Mouse (Mus musculus) Patski (cell line): ENCODE results near the gene E330021D16Rik. TPM values are rescaled to one million over a fixed set of nuclear protein-coding genes. Genes with fewer than 3 reads are reported as not detected.
"Not testable (repeated sequence)": the region's sequence is repeated elsewhere in the genome, so short reads cannot be mapped to it uniquely, and the experiment has no call there.

Experiments
- ATAC-seq: fragments of 100-300 bp; one replicate; pipeline ENCODE4 v1.8.0; 2021
- CTCF ChIA-PET: fragments of 350-600 bp; sonication (Branson Sonifier 250); formaldehyde crosslinking; loops from one replicate; lab custom pipeline; 2022; ENCODE audit warnings: inconsistent platforms; lab: Charles Lee
- POLR2A ChIA-PET: fragments of 350-600 bp; sonication (Branson Sonifier 250); formaldehyde crosslinking; loops from one replicate; lab custom pipeline; 2022; ENCODE audit warnings: antibody characterized with exemption, inconsistent platforms; lab: Charles Lee
- DNase-seq: peaks from one replicate; pipeline ENCODE4 v3.0.0-alpha.2; 2011; ENCODE audit warnings: low read depth, low spot score
- H3K27me3 ChIP-seq: fragments of 371-371 bp; one replicate; pipeline ENCODE4 v1.5.1; 2021
- CTCF ChIP-seq: fragments of 100-300 bp; IDR thresholded peaks from one replicate; pipeline ENCODE4 v1.5.1; 2021
- in situ Hi-C: fragments of 300-500 bp; cut with MboI; formaldehyde crosslinking; loops from 3 replicates; pipeline ENCODE4 v1.11.1; 2018; ENCODE audit warnings: low pct_unique_long_range_greater_than_20kb, mixed read lengths
- polyA plus RNA-seq: library from polyadenylated mRNA; unstranded; gene quantifications from one replicate; pipeline ENCODE4 v1.2.3, GENCODE M21; 2021

The E330021D16Rik gene
- polyA plus RNA-seq: not detected

- DNase-seq: no peak
- H3K27me3 ChIP-seq: no peaks in the 10 kb centered on the region
- peak; percentile 2 for ATAC-seq
- ChIA-PET CTCF (interaction anchor here (0.9 kb wide), 1 partner anchor 95 kb away, joined by 3 read pairs; no protein-coding TSS in a partner anchor), POLR2A (no interaction called here)
- in situ Hi-C loops: loop anchor here (25.0 kb wide), 1 partner anchor 572 kb away; no protein-coding TSS in a partner anchor
- TF ChIP-seq CTCF: no peak
These were observed at the start of gene E330021D16Rik for GRCm38 (mm10) chr6:136415133-136415775. TSS of gene E330021D16Rik (minus strand) at chr6:136415569.

GRCm38 (mm10) chr6:136465021-136465420 is 49.7 kb upstream of the E330021D16Rik start:
- TF ChIP-seq CTCF: no peak
- ATAC-seq (peak; percentile 58), DNase-seq (no peak)
- ChIA-PET POLR2A (no interaction called here), CTCF (interaction anchor here (1.0 to 3.2 kb wide), 3 partner anchors 42 to 97 kb away, joined by 3 to 12 read pairs (median 3); no protein-coding TSS in a partner anchor)
- in situ Hi-C loops: loop anchor here (5.0 kb wide), 1 partner anchor 52 kb away; no protein-coding TSS in a partner anchor
- H3K27me3 ChIP-seq: no peaks in the 10 kb centered on the region

GRCm38 (mm10) chr6:136464121-136464621 is 48.8 kb upstream of the E330021D16Rik start:
- in situ Hi-C loops: no loop called here
- POLR2A ChIA-PET: no interaction called here
- DNase-seq (no peak), ATAC-seq (no peak)
- no peaks in the 10 kb centered on the region for H3K27me3 ChIP-seq
- CTCF ChIA-PET: interaction anchor here (1.2 to 3.2 kb wide), 2 partner anchors 41 to 91 kb away, joined by 5 to 12 read pairs; no protein-coding TSS in a partner anchor
- no peak for TF ChIP-seq CTCF

- no peak for DNase-seq
- in situ Hi-C loops: no loop called here
- CTCF ChIA-PET: interaction anchor here (1.2 to 3.2 kb wide), 2 partner anchors 40 to 91 kb away, joined by 5 to 12 read pairs; no protein-coding TSS in a partner anchor
These were observed 48.1 kb upstream of the E330021D16Rik start for GRCm38 (mm10) chr6:136463491-136463890.

GRCm38 (mm10) chr6:136459156-136459555 is 43.8 kb upstream of the E330021D16Rik start:
- no peaks in the 10 kb centered on the region for H3K27me3 ChIP-seq
- no peak for TF ChIP-seq CTCF
- no peak for ATAC-seq
- ChIA-PET CTCF (interaction anchor here (0.7 to 1.3 kb wide), 2 partner anchors 36 to 38 kb away, joined by 3 read pairs; no protein-coding TSS in a partner anchor), POLR2A (no interaction called here)
- no peak for DNase-seq
- in situ Hi-C loops: no loop called here

More at GRCm38 (mm10) chr6:136463491-136463890, 48.1 kb upstream of the E330021D16Rik start:
- no peaks in the 10 kb centered on the region for H3K27me3 ChIP-seq
- no peak for ATAC-seq
- POLR2A ChIA-PET: no interaction called here
- TF ChIP-seq CTCF: no peak

GRCm38 (mm10) chr6:136456302-136456701 is 40.9 kb upstream of the E330021D16Rik start:
- CTCF ChIA-PET: interaction anchor here (1.4 kb wide), 1 partner anchor 34 kb away, joined by 4 read pairs; no protein-coding TSS in a partner anchor
- DNase-seq (no peak), ATAC-seq (no peak)
- in situ Hi-C loops: no loop called here
- no peaks in the 10 kb centered on the region for H3K27me3 ChIP-seq
- POLR2A ChIA-PET: no interaction called here
- TF ChIP-seq CTCF: no peak

GRCm38 (mm10) chr6:136455696-136456095 is 40.3 kb upstream of the E330021D16Rik start:
- DNase-seq (no peak), ATAC-seq (no peak)
- POLR2A ChIA-PET: no interaction called here
- CTCF ChIA-PET: interaction anchor here (1.4 kb wide), 1 partner anchor 33 kb away, joined by 4 read pairs; no protein-coding TSS in a partner anchor
- H3K27me3 ChIP-seq: no peaks in the 10 kb centered on the region
- no peak for TF ChIP-seq CTCF
- in situ Hi-C loops: no loop called here

- ATAC-seq: no peak
- no peak for TF ChIP-seq CTCF
- in situ Hi-C loops: no loop called here
- H3K27me3 ChIP-seq: no peaks in the 10 kb centered on the region
- ChIA-PET CTCF (no interaction called here), POLR2A (no interaction called here)
- DNase-seq: no peak
These were observed 37.3 kb upstream of the E330021D16Rik start for GRCm38 (mm10) chr6:136452623-136453022.

- CTCF ChIA-PET: no interaction called here
- TF ChIP-seq CTCF: no peak
- H3K27me3 ChIP-seq: no peaks in the 10 kb centered on the region
- no peak for DNase-seq
- in situ Hi-C loops: no loop called here
- POLR2A ChIA-PET: no interaction called here
- no peak for ATAC-seq
These were observed 35.5 kb upstream of the E330021D16Rik start for GRCm38 (mm10) chr6:136450863-136451262.

GRCm38 (mm10) chr6:136449930-136450329 is 34.6 kb upstream of the E330021D16Rik start:
- no peak for DNase-seq
- no peaks in the 10 kb centered on the region for H3K27me3 ChIP-seq
- no peak for ATAC-seq
- ChIA-PET POLR2A (no interaction called here), CTCF (no interaction called here)
- in situ Hi-C loops: no loop called here
- TF ChIP-seq CTCF: no peak

GRCm38 (mm10) chr6:136449270-136449692 is 33.9 kb upstream of the E330021D16Rik start:
- ChIA-PET POLR2A (interaction anchor here (0.7 kb wide), 1 partner anchor 572 kb away, joined by 3 read pairs; no protein-coding TSS in a partner anchor), CTCF (no interaction called here)
- TF ChIP-seq CTCF: no peak
- DNase-seq (no peak), ATAC-seq (no peak)
- in situ Hi-C loops: no loop called here
- no peaks in the 10 kb centered on the region for H3K27me3 ChIP-seq

- CTCF ChIA-PET, H3K27me3 ChIP-seq, DNase-seq, ATAC-seq, in situ Hi-C loops, POLR2A ChIA-PET: not testable (repeated sequence)
These were observed 23.8 kb upstream of the E330021D16Rik start for GRCm38 (mm10) chr6:136439205-136439604.

- ATAC-seq: not testable (repeated sequence)
- POLR2A ChIA-PET: interaction anchor here (0.7 kb wide), 1 partner anchor 9 kb away, joined by 3 read pairs; no protein-coding TSS in a partner anchor
These were observed 20.8 kb upstream of the E330021D16Rik start for GRCm38 (mm10) chr6:136436151-136436550.

More at GRCm38 (mm10) chr6:136436151-136436550, 20.8 kb upstream of the E330021D16Rik start:
- DNase-seq, in situ Hi-C loops, CTCF ChIA-PET, H3K27me3 ChIP-seq: not testable (repeated sequence)
